Mouse (Mus musculus): ENCODE data around the gene Minpp1. TPM values are rescaled to one million over a fixed set of nuclear protein-coding genes. Genes with fewer than 3 reads are reported as not detected.

Minpp1 gene
- polyA plus RNA-seq, 1 experiment from 2014 or later, result 38.7 TPM

DNA sequence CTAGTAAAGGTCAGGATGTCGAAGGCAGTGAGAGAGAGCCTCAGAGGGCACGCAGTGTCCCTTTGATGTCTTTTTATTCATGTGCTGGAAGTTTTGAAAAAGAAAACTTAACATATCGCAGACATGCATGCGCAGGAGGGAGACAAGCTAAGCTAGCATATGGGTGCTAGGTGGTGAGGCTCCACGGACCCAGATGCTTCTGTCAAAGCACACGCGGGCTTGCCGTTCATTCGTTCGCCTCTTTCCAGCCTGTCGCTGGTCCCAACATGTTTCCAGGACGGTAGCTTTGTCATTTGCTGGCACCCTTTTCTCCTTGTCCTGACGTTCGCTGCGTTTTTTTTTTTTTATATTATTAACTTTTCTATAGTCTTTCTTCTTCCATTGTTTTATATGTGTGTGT, 62.6 kb downstream of the Minpp1 start:
- H3K27me3 ChIP-seq (ENCODE audit: control insufficient read depth, insufficient read depth, low read length), result no peaks in the 10 kb centered on the region
- H3K4me2 ChIP-seq (replicated peaks; ENCODE audit: low read depth), result no peak overlapping the region
- TF ChIP-seq CTCF (IDR thresholded peaks at IDR 0.05; ENCODE audit: low read depth), result no peak
- no peaks in the 10 kb centered on the region for H3K36me3 ChIP-seq (ENCODE audit: control insufficient read depth, insufficient read depth, low read length)
- ATAC-seq (ENCODE audit: low FRiP score, low TSS enrichment) (no peak), DNase-seq (ENCODE audit: low spot score) (no peak)
- H3K9me3 ChIP-seq (ENCODE audit: control insufficient read depth, low read length), result no peaks in the 10 kb centered on the region
- no peaks in the 10 kb centered on the region for H3K4me1 ChIP-seq (replicated peaks; ENCODE audit: control insufficient read depth, insufficient read depth)
- H3K27ac ChIP-seq (replicated peaks), result peak overlapping the region; percentile 45; the same call in 1 of the 2 replicates
- H3K4me3 ChIP-seq (ENCODE audit: low read depth, low read length), result no peak overlapping the region
- WGBS, result 68% methylated on average over 15 of the region's 15 CpGs
- H3K9ac ChIP-seq (ENCODE audit: low read length), result no peak overlapping the region

DNA sequence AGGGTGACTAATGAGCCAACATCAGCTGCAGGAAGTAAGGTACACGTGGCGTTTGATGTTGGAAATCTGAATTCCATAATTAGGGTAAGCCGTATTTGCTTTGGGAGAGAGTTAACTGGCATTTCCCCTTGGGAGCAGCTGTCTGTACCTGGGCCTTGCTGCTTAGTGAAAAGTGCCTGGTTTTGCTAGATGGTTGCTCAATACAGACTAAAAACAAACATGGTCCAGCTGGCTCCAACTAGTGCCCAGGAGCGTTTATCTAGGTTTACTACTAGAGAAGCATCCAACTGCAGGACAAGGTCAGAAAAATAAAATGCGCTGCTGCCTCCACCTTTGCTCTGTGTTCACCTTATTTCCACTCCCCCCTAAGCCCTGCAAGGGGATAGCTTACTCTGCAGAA, 64.9 kb downstream of the Minpp1 start:
- Histone ChIP-seq H3K4me3 (ENCODE audit: low read depth, low read length) (no peak overlapping the region), H3K27me3 (ENCODE audit: control insufficient read depth, insufficient read depth, low read length) (no peaks in the 10 kb centered on the region), H3K36me3 (ENCODE audit: control insufficient read depth, insufficient read depth, low read length) (no peaks in the 10 kb centered on the region), H3K4me2 (replicated peaks; ENCODE audit: low read depth) (no peak overlapping the region), H3K9ac (ENCODE audit: low read length) (no peak overlapping the region), H3K9me3 (ENCODE audit: control insufficient read depth, low read length) (no peaks in the 10 kb centered on the region), H3K27ac (replicated peaks) (peak overlapping the region; percentile 61), H3K4me1 (replicated peaks; ENCODE audit: control insufficient read depth, insufficient read depth) (no peaks in the 10 kb centered on the region)
- peak; percentile 36; the same call in 1 of the 2 replicates for ATAC-seq (ENCODE audit: low FRiP score, low TSS enrichment)
- peak; percentile 23 for DNase-seq (ENCODE audit: low spot score)
- TF ChIP-seq EP300 (optimal IDR thresholded peaks at IDR 0.05) (no peak), CTCF (IDR thresholded peaks at IDR 0.05; ENCODE audit: low read depth) (no peak)
- WGBS, result 35% methylated on average over 5 of the region's 5 CpGs

DNA sequence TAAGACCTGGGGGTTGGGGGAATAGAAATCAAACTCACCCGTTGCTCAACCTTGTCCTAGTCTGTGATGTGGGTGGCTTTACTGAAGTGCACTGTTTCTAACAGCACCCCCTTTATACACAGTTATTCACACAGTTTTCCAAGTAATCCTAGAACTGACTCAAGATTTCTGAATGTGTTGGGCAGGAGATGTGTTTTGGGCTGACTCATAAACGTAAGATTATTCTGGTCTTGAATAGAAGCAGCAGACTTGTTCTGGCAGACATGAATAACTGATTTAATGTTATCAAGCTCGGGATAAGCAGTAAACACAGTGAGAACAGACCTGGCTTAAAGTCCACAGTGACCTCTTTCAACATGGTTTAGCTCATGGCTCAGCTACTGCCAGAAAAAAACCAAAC, 65.9 kb downstream of the Minpp1 start:
- WGBS, result 20% methylated on average over 3 of the region's 3 CpGs
- no peaks in the 10 kb centered on the region for H3K9me3 ChIP-seq (ENCODE audit: control insufficient read depth, low read length)
- ATAC-seq (ENCODE audit: low FRiP score, low TSS enrichment), result peak; percentile 87
- no peaks in the 10 kb centered on the region for H3K4me1 ChIP-seq (replicated peaks; ENCODE audit: control insufficient read depth, insufficient read depth)
- no peaks in the 10 kb centered on the region for H3K27me3 ChIP-seq (ENCODE audit: control insufficient read depth, insufficient read depth, low read length)
- DNase-seq (ENCODE audit: low spot score), result no peak
- no peak for TF ChIP-seq EP300 (optimal IDR thresholded peaks at IDR 0.05)
- no peak for TF ChIP-seq CTCF (IDR thresholded peaks at IDR 0.05; ENCODE audit: low read depth)
- no peak overlapping the region; the same call in 1 of the 2 replicates for H3K27ac ChIP-seq (replicated peaks)
- H3K4me2 ChIP-seq (replicated peaks; ENCODE audit: low read depth), result no peak overlapping the region
- H3K4me3 ChIP-seq (ENCODE audit: low read depth, low read length), result no peak overlapping the region
- H3K36me3 ChIP-seq (ENCODE audit: control insufficient read depth, insufficient read depth, low read length), result no peaks in the 10 kb centered on the region
- no peak overlapping the region for H3K9ac ChIP-seq (ENCODE audit: low read length)

DNA sequence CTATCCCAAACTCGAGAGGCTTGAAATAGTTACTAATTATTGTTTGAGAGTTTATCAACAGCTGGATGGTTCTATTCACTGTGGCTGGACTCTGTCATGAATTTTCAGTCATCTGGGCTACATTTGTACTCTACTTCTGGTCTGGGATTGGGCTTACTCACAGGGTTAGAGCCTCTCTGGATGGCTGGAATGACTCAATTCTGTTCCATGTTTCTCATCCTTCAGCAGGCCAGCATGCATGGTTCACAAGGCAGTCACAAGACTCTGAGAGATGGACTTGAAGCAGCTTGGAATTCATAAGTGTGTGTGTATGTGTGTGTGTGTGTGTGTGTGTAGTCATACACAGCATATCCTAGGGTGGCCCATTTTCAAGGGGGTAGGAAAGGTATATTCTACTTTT, 66.5 kb downstream of the Minpp1 start:
- H3K9me3 ChIP-seq (ENCODE audit: control insufficient read depth, low read length), result no peaks in the 10 kb centered on the region
- peak overlapping the region; percentile 63; the same call in 1 of the 2 replicates for H3K27ac ChIP-seq (replicated peaks)
- H3K27me3 ChIP-seq (ENCODE audit: control insufficient read depth, insufficient read depth, low read length), result no peaks in the 10 kb centered on the region
- 44% methylated on average over 1 of the region's 1 CpGs for WGBS
- no peak for TF ChIP-seq CTCF (IDR thresholded peaks at IDR 0.05; ENCODE audit: low read depth)
- TF ChIP-seq EP300 (optimal IDR thresholded peaks at IDR 0.05), result no peak
- DNase-seq (ENCODE audit: low spot score) (no peak), ATAC-seq (ENCODE audit: low FRiP score, low TSS enrichment) (no peak)
- H3K36me3 ChIP-seq (ENCODE audit: control insufficient read depth, insufficient read depth, low read length), result no peaks in the 10 kb centered on the region
- H3K4me3 ChIP-seq (ENCODE audit: low read depth, low read length), result no peak overlapping the region
- no peaks in the 10 kb centered on the region for H3K4me1 ChIP-seq (replicated peaks; ENCODE audit: control insufficient read depth, insufficient read depth)
- H3K9ac ChIP-seq (ENCODE audit: low read length), result no peak overlapping the region
- H3K4me2 ChIP-seq (replicated peaks; ENCODE audit: low read depth), result no peak overlapping the region

DNA sequence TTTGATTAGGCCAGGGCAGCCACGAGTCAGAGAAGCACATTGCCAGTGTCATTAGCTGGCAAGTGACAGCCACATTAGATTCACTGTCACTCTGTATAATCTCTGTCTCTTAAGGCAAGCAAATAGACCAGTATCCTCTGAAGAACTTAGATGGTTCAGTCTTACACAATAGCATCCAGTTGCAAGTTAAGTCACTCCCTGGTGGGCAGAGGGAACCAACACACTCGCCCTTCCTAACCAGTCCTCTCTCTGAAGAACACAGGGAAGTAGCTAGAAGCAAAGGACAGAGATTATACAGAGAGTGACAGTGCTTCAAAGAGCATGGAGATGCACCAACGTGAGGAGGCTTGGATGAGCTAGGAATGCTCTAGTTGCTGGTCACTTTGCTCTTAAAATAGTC, 67.7 kb downstream of the Minpp1 start:
- H3K9ac ChIP-seq (ENCODE audit: low read length), result no peak overlapping the region
- H3K36me3 ChIP-seq (ENCODE audit: control insufficient read depth, insufficient read depth, low read length), result no peaks in the 10 kb centered on the region
- no peak overlapping the region for H3K27ac ChIP-seq (replicated peaks)
- WGBS, result 81% methylated on average over 3 of the region's 3 CpGs
- ATAC-seq (ENCODE audit: low FRiP score, low TSS enrichment) (no peak), DNase-seq (ENCODE audit: low spot score) (no peak)
- H3K4me3 ChIP-seq (ENCODE audit: low read depth, low read length), result no peak overlapping the region
- no peaks in the 10 kb centered on the region for H3K27me3 ChIP-seq (ENCODE audit: control insufficient read depth, insufficient read depth, low read length)
- H3K4me1 ChIP-seq (replicated peaks; ENCODE audit: control insufficient read depth, insufficient read depth), result no peaks in the 10 kb centered on the region
- H3K4me2 ChIP-seq (replicated peaks; ENCODE audit: low read depth), result no peak overlapping the region
- H3K9me3 ChIP-seq (ENCODE audit: control insufficient read depth, low read length), result no peaks in the 10 kb centered on the region
- TF ChIP-seq CTCF (IDR thresholded peaks at IDR 0.05; ENCODE audit: low read depth) (no peak), EP300 (optimal IDR thresholded peaks at IDR 0.05) (no peak)

DNA sequence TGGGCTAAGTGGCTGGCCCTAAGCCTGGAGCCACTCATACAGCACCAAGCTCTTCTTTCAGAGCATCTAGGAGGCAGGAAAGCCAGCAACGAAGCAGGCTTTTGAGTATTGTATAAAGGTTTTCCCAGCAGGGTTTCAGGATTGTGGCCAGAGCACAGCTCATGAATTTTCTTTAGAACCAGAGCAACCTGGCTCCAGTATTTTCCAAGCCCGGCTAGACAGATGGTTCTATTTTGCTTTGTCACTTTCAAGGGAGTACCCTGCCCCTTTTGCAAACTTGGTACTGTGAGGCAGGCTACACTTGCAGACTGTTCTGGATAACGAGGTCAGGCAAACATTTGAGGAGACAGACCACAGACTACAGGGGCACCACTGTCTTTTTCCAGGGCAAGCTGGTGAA, 69.7 kb downstream of the Minpp1 start:
- Histone ChIP-seq H3K4me3 (ENCODE audit: low read depth, low read length) (no peak overlapping the region), H3K9ac (ENCODE audit: low read length) (no peak overlapping the region), H3K4me2 (replicated peaks; ENCODE audit: low read depth) (no peak overlapping the region), H3K4me1 (replicated peaks; ENCODE audit: control insufficient read depth, insufficient read depth) (no peaks in the 10 kb centered on the region), H3K27me3 (ENCODE audit: control insufficient read depth, insufficient read depth, low read length) (no peaks in the 10 kb centered on the region), H3K27ac (replicated peaks) (no peak overlapping the region), H3K36me3 (ENCODE audit: control insufficient read depth, insufficient read depth, low read length) (no peaks in the 10 kb centered on the region), H3K9me3 (ENCODE audit: control insufficient read depth, low read length) (no peaks in the 10 kb centered on the region)
- 36% methylated on average over 3 of the region's 3 CpGs for WGBS
- no peak for DNase-seq (ENCODE audit: low spot score)
- ATAC-seq (ENCODE audit: low FRiP score, low TSS enrichment), result no peak
- TF ChIP-seq EP300 (optimal IDR thresholded peaks at IDR 0.05) (no peak), CTCF (IDR thresholded peaks at IDR 0.05; ENCODE audit: low read depth) (no peak)

Other genes starting within 250 kb of the Minpp1 start
- 27.2 and 29.3 TPM in 2 replicates for gene Sgms1, start 96.1 kb upstream of the Minpp1 start, polyA plus RNA-seq (2015; fragmentation: Nextera tagmentation; extraction: Ambion mirVana)
- gene Rpl9-ps6, start 19.2 kb upstream of the Minpp1 start, polyA plus RNA-seq (2015; fragmentation: Nextera tagmentation; extraction: Ambion mirVana), result 120 and 138 TPM in 2 replicates
- gene Papss2, start 110.0 kb downstream of the Minpp1 start, polyA plus RNA-seq (2015; fragmentation: Nextera tagmentation; extraction: Ambion mirVana), result 20.8 and 29.9 TPM in 2 replicates

Data from stomach, postnatal 0 days (tissue).